Mouse (Mus musculus): Measurements from ENCODE around the gene Hspb2. TPM values are rescaled to one million over a fixed set of nuclear protein-coding genes. Genes with fewer than 3 reads are reported as not detected.

The Hspb2 gene
- not detected for polyA plus RNA-seq (2014; fragmentation: Illumina TruSeq; extraction: RNeasy Lipid Tissue Mini Kit (QIAGEN cat#74804); ENCODE audit: low read depth, low replicate concordance)

GRCm38 (mm10) chr9:50752054-50752602 lies at the start of gene Hspb2:
Gene Hspb2 (minus strand): TSS chr9:50752354.

GRCm38 (mm10) chr9:50774991-50775612 lies 22.9 kb upstream of the Hspb2 start, which contains the start of the genes Alg9 and 1110032A03Rik:
Gene Alg9 (plus strand): TSS chr9:50775019.
Gene 1110032A03Rik (minus strand): TSS chr9:50775520.

GRCm38 (mm10) chr9:50768107-50769002 lies 16.2 kb upstream of the Hspb2 start, which contains the start of gene Fdxacb1:
Gene Fdxacb1 (plus strand): TSS chr9:50768236.

GRCm38 (mm10) chr9:50751323-50751722 lies 831 bp downstream of the Hspb2 start, which contains the start of gene Cryab:
Gene Cryab (plus strand): TSS chr9:50751325.

GRCm38 (mm10) chr9:50746214-50746677 lies 5.9 kb downstream of the Hspb2 start, which contains the start of gene 2310030G06Rik:
Gene 2310030G06Rik (minus strand): TSS chr9:50746536.

GRCm38 (mm10) chr9:50738914-50739870 lies 13.0 kb downstream of the Hspb2 start, which contains the start of gene Dixdc1:
Gene Dixdc1 (minus strand): TSS chr9:50739517.

Other genes starting within 250 kb of the Hspb2 start
- 132 TPM for gene Pts, start 223.6 kb downstream of the Hspb2 start, polyA plus RNA-seq (2014; fragmentation: Illumina TruSeq; extraction: RNeasy Lipid Tissue Mini Kit (QIAGEN cat#74804); ENCODE audit: low read depth, low replicate concordance)
- 92.4 TPM for gene Il18, start 197.5 kb downstream of the Hspb2 start, polyA plus RNA-seq (2014; fragmentation: Illumina TruSeq; extraction: RNeasy Lipid Tissue Mini Kit (QIAGEN cat#74804); ENCODE audit: low read depth, low replicate concordance)
- gene Bco2, start 197.2 kb downstream of the Hspb2 start, polyA plus RNA-seq (2014; fragmentation: Illumina TruSeq; extraction: RNeasy Lipid Tissue Mini Kit (QIAGEN cat#74804); ENCODE audit: low read depth, low replicate concordance) = 31.7 TPM
- gene Tex12, start 191.0 kb downstream of the Hspb2 start, polyA plus RNA-seq (2014; fragmentation: Illumina TruSeq; extraction: RNeasy Lipid Tissue Mini Kit (QIAGEN cat#74804); ENCODE audit: low read depth, low replicate concordance) = 6.3 TPM
- 263 TPM for gene Sdhd, start 148.5 kb downstream of the Hspb2 start, polyA plus RNA-seq (2014; fragmentation: Illumina TruSeq; extraction: RNeasy Lipid Tissue Mini Kit (QIAGEN cat#74804); ENCODE audit: low read depth, low replicate concordance)
- 69.1 TPM for gene Timm8b, start 148.4 kb downstream of the Hspb2 start, polyA plus RNA-seq (2014; fragmentation: Illumina TruSeq; extraction: RNeasy Lipid Tissue Mini Kit (QIAGEN cat#74804); ENCODE audit: low read depth, low replicate concordance)
- gene Pih1d2, start 135.0 kb downstream of the Hspb2 start, polyA plus RNA-seq (2014; fragmentation: Illumina TruSeq; extraction: RNeasy Lipid Tissue Mini Kit (QIAGEN cat#74804); ENCODE audit: low read depth, low replicate concordance) = 1.2 TPM
- gene Nkapd1, start 134.9 kb downstream of the Hspb2 start, polyA plus RNA-seq (2014; fragmentation: Illumina TruSeq; extraction: RNeasy Lipid Tissue Mini Kit (QIAGEN cat#74804); ENCODE audit: low read depth, low replicate concordance) = 32.2 TPM
- 70.5 TPM for gene Dlat, start 92.6 kb downstream of the Hspb2 start, polyA plus RNA-seq (2014; fragmentation: Illumina TruSeq; extraction: RNeasy Lipid Tissue Mini Kit (QIAGEN cat#74804); ENCODE audit: low read depth, low replicate concordance)
- 14.7 TPM for gene Dixdc1, start 12.8 kb downstream of the Hspb2 start, polyA plus RNA-seq (2014; fragmentation: Illumina TruSeq; extraction: RNeasy Lipid Tissue Mini Kit (QIAGEN cat#74804); ENCODE audit: low read depth, low replicate concordance)
- 31.9 TPM for gene 2310030G06Rik, start 5.8 kb downstream of the Hspb2 start, polyA plus RNA-seq (2014; fragmentation: Illumina TruSeq; extraction: RNeasy Lipid Tissue Mini Kit (QIAGEN cat#74804); ENCODE audit: low read depth, low replicate concordance)
- 2.7 TPM for gene Cryab, start 1.0 kb downstream of the Hspb2 start, polyA plus RNA-seq (2014; fragmentation: Illumina TruSeq; extraction: RNeasy Lipid Tissue Mini Kit (QIAGEN cat#74804); ENCODE audit: low read depth, low replicate concordance)
- 4.0 TPM for gene Fdxacb1, start 15.9 kb upstream of the Hspb2 start, polyA plus RNA-seq (2014; fragmentation: Illumina TruSeq; extraction: RNeasy Lipid Tissue Mini Kit (QIAGEN cat#74804); ENCODE audit: low read depth, low replicate concordance)
- gene Alg9, start 22.7 kb upstream of the Hspb2 start, polyA plus RNA-seq (2014; fragmentation: Illumina TruSeq; extraction: RNeasy Lipid Tissue Mini Kit (QIAGEN cat#74804); ENCODE audit: low read depth, low replicate concordance) = 5.4 TPM
- 88.7 TPM for gene 1110032A03Rik, start 23.2 kb upstream of the Hspb2 start, polyA plus RNA-seq (2014; fragmentation: Illumina TruSeq; extraction: RNeasy Lipid Tissue Mini Kit (QIAGEN cat#74804); ENCODE audit: low read depth, low replicate concordance)
- gene Ppp2r1b, start 92.9 kb upstream of the Hspb2 start, polyA plus RNA-seq (2014; fragmentation: Illumina TruSeq; extraction: RNeasy Lipid Tissue Mini Kit (QIAGEN cat#74804); ENCODE audit: low read depth, low replicate concordance) = 21.9 TPM